Mouse (Mus musculus) midbrain, embryonic 12.5 days (tissue): ENCODE measurements at regions not wholly inside any gene's neighbourhood (a gene's known extent, or its start where the extent isn't known, plus 50 kb on each side); places are given as distances from the start of the nearest gene placed in this dataset.

Experiments
- ATAC-seq: fragments of 200-750 bp; cut with Nextera tagmentation; 2 replicates; pipeline ENCODE4 v1.8.0; 2017; ENCODE audit warnings: low read depth, moderate TSS enrichment, moderate library complexity; ENCODE audit not compliant: low FRiP score
- H3K27ac ChIP-seq: fragments of 300-500 bp; sonication (generic); replicated peaks from 2 replicates; pipeline ENCODE4 v1.5.1; 2016; ENCODE audit warnings: mild to moderate bottlenecking
- H3K27me3 ChIP-seq: fragments of 300-500 bp; sonication (generic); 2 replicates; pipeline ENCODE4 v1.6.1; 2016; ENCODE audit warnings: mild to moderate bottlenecking
- H3K36me3 ChIP-seq: fragments of 300-500 bp; sonication (generic); 2 replicates; pipeline ENCODE4 v1.6.1; 2016
- H3K4me1 ChIP-seq: fragments of 300-500 bp; sonication (generic); 2 replicates; pipeline ENCODE4 v1.6.1; 2016
- H3K4me2 ChIP-seq: fragments of 300-500 bp; sonication (generic); replicated peaks from 2 replicates; pipeline ENCODE4 v1.6.1; 2016; ENCODE audit warnings: mild to moderate bottlenecking, moderate library complexity
- H3K4me3 ChIP-seq: fragments of 300-500 bp; sonication (generic); 2 replicates; pipeline ENCODE4 v1.5.1; 2016; ENCODE audit warnings: mild to moderate bottlenecking
- H3K9ac ChIP-seq: fragments of 300-500 bp; sonication (generic); replicated peaks from 2 replicates; pipeline ENCODE4 v1.6.1; 2016; ENCODE audit warnings: mild to moderate bottlenecking, moderate library complexity
- H3K9me3 ChIP-seq: fragments of 300-500 bp; sonication (generic); 2 replicates; pipeline ENCODE4 v1.6.1; 2016; ENCODE audit warnings: mild to moderate bottlenecking
- WGBS: fragments of 180-500 bp; shearing (Covaris S2); methylation state at CpG from one replicate; pipeline ENCODE4 v1.1.7; 2016; 5-methylcytosine and 5-hydroxymethylcytosine counted together

DNA sequence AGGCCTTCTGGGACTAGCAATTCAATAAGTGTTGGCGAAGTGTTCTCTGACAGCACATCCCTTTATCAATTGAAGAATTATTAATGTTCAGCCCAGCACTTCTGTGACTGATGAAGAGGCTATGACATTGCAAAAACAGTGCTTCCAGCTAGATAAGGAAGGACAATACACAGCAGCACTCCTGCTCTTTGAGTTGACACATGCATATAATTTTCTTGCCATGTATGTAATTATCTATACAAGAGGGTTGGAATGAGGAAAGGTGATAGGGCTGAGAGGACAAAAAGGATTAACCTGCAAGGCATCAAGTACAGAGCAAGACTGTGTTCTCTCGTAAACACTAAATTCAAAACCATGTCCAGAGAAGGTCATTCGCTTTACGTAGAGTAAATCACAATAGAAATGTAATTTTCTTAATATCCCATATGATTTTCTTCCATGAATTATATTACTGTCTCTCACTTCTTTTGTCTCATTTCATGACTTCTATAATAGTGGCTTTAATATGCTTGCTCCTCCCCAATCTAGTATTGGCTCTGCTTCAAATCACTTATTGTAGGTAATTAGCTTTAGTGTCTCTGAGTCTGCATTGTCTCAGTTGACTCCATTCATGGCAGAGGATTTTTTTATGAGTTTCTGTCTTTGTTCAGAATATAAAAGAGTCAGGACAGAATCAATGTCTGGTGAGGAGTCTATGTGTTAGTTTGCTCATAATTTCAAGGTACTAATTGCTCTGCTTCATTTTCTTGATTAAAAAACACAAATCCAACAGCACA lies 460.9 kb downstream of the Slco4c1 start:
- H3K9ac ChIP-seq: no peak overlapping the region
- no peaks in the 10 kb centered on the region for H3K9me3 ChIP-seq
- no peaks in the 10 kb centered on the region for H3K36me3 ChIP-seq
- WGBS: 81% methylated on average over 4 of the region's 4 CpGs
- peak; percentile 34; the same call in 1 of the 2 replicates for ATAC-seq
- no peak overlapping the region for H3K4me2 ChIP-seq
- no peaks in the 10 kb centered on the region for H3K4me1 ChIP-seq
- no peak overlapping the region for H3K4me3 ChIP-seq
- H3K27me3 ChIP-seq: no peaks in the 10 kb centered on the region
- H3K27ac ChIP-seq: no peak overlapping the region

DNA sequence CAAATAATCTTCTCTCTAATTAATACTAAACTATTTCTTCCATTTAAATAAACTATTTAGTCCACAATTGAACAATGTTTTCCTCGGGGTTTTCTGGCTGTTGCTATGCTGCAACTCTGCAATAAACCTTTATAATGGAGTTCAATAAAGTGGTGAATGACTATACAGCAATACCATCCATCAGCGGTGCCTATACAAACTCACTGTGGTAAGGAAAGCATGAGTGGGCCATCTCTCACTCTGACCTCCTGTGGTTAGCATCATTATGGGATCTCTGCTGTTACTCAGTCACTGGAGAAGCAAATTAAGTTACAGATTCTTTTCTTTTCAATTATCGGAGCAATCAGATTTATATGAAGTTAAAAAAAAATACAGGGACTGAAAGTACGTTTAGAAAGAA lies 474.0 kb downstream of the Slco4c1 start:
- ATAC-seq: no peak
- Histone ChIP-seq H3K4me3 (no peak overlapping the region), H3K27ac (no peak overlapping the region), H3K27me3 (no peaks in the 10 kb centered on the region), H3K9ac (no peak overlapping the region), H3K9me3 (no peaks in the 10 kb centered on the region), H3K4me1 (no peaks in the 10 kb centered on the region), H3K36me3 (no peaks in the 10 kb centered on the region), H3K4me2 (no peak overlapping the region)
- 83% methylated on average over 4 of the region's 4 CpGs for WGBS

DNA sequence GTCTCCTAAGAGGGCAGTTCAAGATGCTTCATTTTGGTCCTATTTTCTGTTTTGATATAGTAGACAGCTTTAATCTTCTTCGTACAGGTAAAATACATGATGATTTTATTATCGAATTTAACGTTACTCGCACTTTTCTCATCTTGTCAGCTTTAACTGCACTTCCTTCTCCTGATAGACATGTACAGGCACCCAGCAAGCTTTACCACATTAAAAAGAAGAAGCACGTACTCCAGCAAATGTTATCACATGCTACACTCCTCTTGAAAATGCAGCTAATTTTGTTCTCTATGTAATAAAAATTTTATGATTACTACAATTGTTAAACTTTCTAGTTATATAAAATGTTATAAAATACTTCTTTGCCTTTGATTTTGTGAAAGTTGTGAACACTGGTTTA lies 483.6 kb downstream of the Slco4c1 start:
- Histone ChIP-seq H3K27ac (no peak overlapping the region), H3K4me3 (no peak overlapping the region), H3K9me3 (no peaks in the 10 kb centered on the region), H3K4me2 (no peak overlapping the region), H3K36me3 (no peaks in the 10 kb centered on the region), H3K9ac (no peak overlapping the region), H3K4me1 (no peaks in the 10 kb centered on the region), H3K27me3 (no peaks in the 10 kb centered on the region)
- no peak for ATAC-seq
- WGBS: 94% methylated on average over 5 of the region's 5 CpGs

DNA sequence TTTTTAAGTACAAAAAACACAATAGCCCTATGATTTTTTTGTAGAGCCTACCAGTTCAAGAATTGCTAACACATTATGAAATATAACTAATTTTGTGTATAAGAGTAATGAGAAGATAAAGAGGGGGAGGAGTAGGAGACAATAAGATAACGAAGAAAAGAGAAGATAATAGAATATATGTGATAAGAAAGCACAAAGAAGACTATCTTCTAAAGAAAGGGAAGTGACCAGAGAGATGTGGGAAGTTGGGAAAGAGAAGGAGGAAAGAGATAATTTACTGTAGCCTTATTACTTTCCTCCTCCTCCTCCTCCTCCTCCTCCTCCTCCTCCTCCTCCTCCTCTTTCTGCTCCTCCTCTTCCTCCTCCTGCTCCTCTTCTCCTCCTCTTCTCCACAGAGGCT lies 486.1 kb downstream of the Slco4c1 start:
- Histone ChIP-seq H3K9me3 (no peaks in the 10 kb centered on the region), H3K4me1 (no peaks in the 10 kb centered on the region), H3K36me3 (no peaks in the 10 kb centered on the region), H3K4me2 (no peak overlapping the region), H3K4me3 (no peak overlapping the region), H3K9ac (no peak overlapping the region), H3K27me3 (no peaks in the 10 kb centered on the region), H3K27ac (no peak overlapping the region)
- ATAC-seq: no peak
- 91% methylated on average over 1 of the region's 1 CpGs for WGBS

DNA sequence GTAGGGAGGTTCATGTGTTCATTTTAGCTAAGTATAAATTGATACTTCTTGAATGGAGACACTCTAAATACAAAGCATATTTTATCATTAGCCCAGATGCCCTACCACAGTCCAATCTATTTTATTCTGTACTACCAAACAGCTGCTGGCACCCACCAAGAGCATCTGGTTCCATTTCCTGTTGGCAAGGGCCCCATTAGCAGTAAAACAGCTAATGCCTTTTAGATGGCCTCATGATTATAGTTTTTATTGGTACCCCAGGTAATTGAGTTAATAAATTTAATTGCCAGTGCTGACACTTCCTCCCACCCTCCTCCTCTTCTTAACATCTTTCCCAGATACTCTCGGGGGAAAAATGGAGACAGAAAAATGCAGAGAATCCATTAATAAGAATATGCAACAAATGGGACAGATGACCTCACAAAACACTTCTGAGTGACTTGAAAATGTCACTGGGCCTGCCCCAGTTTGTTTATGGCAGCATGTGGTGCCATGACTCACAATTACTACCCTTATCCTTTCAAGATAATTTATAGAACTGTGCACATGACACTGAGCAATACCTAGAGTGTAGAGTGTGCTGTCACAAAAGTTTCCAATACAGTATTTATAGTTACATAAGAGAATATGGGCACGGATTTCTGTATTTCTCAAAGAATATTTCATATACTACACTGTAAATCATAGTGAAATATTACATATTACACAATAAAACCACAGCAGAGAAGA lies 509.1 kb downstream of the Slco4c1 start:
- no peak for ATAC-seq
- no peaks in the 10 kb centered on the region for H3K27me3 ChIP-seq
- WGBS: 70% methylated on average over 2 of the region's 2 CpGs

DNA sequence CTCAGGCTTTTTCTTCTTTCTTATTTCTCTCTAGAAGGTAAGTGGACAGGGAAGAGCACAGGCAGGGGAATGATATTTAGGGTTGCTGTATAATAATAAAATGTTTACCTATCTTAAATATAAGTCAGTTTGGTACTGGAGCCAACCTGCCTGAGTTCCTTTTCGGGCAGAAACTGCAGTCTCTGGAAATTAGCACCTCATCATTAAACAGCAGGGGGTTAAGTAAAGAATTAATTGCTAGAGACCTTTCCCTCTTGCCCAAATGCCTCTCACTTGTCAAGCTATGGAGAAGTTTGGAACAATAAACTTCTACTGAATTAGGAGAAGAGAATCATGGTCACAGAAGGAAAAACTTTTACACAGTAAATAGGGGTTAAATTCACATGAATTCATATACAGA lies 524.7 kb downstream of the Slco4c1 start:
- Histone ChIP-seq H3K27me3 (no peaks in the 10 kb centered on the region), H3K9ac (no peak overlapping the region), H3K4me2 (no peak overlapping the region), H3K36me3 (no peaks in the 10 kb centered on the region), H3K27ac (no peak overlapping the region), H3K9me3 (no peaks in the 10 kb centered on the region), H3K4me3 (no peak overlapping the region), H3K4me1 (no peaks in the 10 kb centered on the region)
- ATAC-seq: no peak
- WGBS: 58% methylated on average over 1 of the region's 1 CpGs

More for the DNA sequence above, 509.1 kb downstream of the Slco4c1 start:
- Histone ChIP-seq H3K9ac (no peak overlapping the region), H3K27ac (no peak overlapping the region), H3K9me3 (no peaks in the 10 kb centered on the region), H3K36me3 (no peaks in the 10 kb centered on the region), H3K4me3 (no peak overlapping the region), H3K4me2 (no peak overlapping the region), H3K4me1 (no peaks in the 10 kb centered on the region)

DNA sequence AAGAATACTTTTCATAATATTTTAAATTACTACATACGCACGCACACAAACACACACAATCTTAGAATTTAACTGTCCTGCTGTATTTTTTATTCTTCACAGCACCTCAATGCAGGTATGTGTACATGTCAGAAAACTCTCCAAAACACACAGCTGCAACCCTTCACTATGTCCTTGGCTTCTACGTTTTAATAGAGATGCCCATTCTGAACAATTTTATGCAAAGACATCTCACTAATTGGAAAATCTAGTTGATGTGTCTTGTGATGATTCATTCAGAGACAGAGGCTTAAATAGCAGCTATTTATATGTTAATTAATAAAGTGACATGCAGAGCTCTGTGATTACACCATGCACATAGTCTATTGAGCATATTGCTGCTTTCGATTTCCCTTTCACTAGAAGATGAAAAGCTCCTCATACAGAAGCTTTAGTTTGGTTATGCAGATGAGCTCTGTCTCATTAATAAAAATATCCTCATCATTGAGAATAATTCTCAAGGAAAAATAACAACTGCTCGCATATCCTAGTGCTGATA lies 525.4 kb downstream of the Slco4c1 start:
- ATAC-seq: peak; percentile 83
- no peaks in the 10 kb centered on the region for H3K27me3 ChIP-seq
- H3K4me3 ChIP-seq: no peak overlapping the region
- WGBS: 60% methylated on average over 5 of the region's 5 CpGs
- H3K27ac ChIP-seq: no peak overlapping the region
- no peaks in the 10 kb centered on the region for H3K9me3 ChIP-seq
- no peak overlapping the region for H3K4me2 ChIP-seq
- no peaks in the 10 kb centered on the region for H3K4me1 ChIP-seq
- H3K9ac ChIP-seq: no peak overlapping the region
- no peaks in the 10 kb centered on the region for H3K36me3 ChIP-seq

DNA sequence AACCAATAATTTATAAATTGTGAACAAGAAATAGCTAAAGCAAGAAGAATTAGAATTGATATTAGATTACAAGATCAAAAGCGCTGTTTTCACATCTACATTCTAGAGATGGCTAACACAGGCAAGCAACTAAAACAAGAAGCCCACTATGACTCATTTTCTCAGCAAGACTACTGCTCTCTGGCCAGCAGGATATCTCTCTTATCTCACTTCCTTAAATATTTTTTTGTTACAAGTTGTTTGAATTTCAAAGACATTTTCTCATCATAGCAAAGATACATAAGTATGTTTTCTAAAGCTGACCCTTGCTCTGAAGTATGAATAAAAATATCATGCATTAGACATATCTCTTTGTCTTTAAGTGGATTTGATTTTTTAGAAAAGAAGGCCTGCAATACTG lies 556.2 kb downstream of the Slco4c1 start:
- H3K36me3 ChIP-seq: no peaks in the 10 kb centered on the region
- H3K4me2 ChIP-seq: no peak overlapping the region
- no peaks in the 10 kb centered on the region for H3K4me1 ChIP-seq
- no peak overlapping the region for H3K9ac ChIP-seq
- H3K27ac ChIP-seq: no peak overlapping the region
- no peaks in the 10 kb centered on the region for H3K27me3 ChIP-seq
- 93% methylated on average over 1 of the region's 1 CpGs for WGBS
- no peak for ATAC-seq
- no peaks in the 10 kb centered on the region for H3K9me3 ChIP-seq
- no peak overlapping the region for H3K4me3 ChIP-seq

DNA sequence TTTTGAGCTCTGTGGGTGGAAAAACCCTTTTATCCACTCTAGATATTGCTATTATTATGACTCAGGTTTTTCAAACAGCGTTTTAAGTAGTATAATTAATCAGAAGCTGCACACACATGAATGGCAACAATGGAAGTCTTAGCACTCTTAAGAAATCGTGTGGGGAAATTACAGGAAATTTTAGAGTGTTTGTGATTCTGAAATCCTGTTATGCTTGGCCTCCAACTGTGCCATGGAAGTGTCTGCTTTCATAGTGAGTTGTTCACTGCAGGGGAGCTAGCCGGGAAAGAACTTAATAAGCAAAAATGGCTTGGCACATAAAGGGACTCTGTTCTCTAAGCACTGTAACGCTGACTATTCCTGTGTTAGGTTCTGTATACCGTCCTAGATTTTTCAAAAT lies 570.7 kb downstream of the Slco4c1 start:
- no peaks in the 10 kb centered on the region for H3K27me3 ChIP-seq
- no peaks in the 10 kb centered on the region for H3K4me1 ChIP-seq
- 37% methylated on average over 5 of the region's 5 CpGs for WGBS
- H3K36me3 ChIP-seq: no peaks in the 10 kb centered on the region
- no peak overlapping the region for H3K4me3 ChIP-seq
- no peak overlapping the region for H3K27ac ChIP-seq
- no peak overlapping the region for H3K4me2 ChIP-seq
- ATAC-seq: peak; percentile 65; the same call in 1 of the 2 replicates
- no peak overlapping the region for H3K9ac ChIP-seq
- no peaks in the 10 kb centered on the region for H3K9me3 ChIP-seq

DNA sequence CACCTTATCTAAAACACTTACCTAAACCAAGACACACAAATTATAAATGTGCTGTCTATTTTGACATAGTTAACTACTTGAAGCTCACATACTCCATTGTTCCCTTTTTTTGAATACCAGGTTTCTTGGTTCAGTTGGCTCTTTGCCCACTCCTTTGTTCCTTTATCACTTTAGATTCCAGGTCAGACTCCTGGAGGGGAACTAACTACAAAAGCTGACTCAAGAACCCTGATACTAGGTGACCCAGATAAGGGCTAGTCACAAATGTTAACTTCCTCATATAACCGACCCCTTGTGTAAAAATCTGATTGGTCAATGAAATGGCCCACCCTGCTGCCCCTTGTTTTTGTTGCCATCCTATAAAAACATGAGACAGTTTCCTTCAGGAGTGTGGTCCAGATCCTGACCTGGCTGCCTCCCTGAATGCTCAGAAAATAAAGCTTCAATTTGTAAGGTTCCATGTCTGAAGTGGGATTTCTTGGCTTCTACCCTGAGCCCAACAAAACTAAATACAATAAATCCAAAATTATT lies 593.9 kb downstream of the Slco4c1 start:
- no peak overlapping the region for H3K4me2 ChIP-seq
- ATAC-seq: no peak
- no peaks in the 10 kb centered on the region for H3K36me3 ChIP-seq
- no peaks in the 10 kb centered on the region for H3K27me3 ChIP-seq
- H3K4me1 ChIP-seq: no peaks in the 10 kb centered on the region
- H3K27ac ChIP-seq: no peak overlapping the region
- 73% methylated on average over 1 of the region's 1 CpGs for WGBS
- no peak overlapping the region for H3K4me3 ChIP-seq
- H3K9ac ChIP-seq: no peak overlapping the region
- H3K9me3 ChIP-seq: no peaks in the 10 kb centered on the region

DNA sequence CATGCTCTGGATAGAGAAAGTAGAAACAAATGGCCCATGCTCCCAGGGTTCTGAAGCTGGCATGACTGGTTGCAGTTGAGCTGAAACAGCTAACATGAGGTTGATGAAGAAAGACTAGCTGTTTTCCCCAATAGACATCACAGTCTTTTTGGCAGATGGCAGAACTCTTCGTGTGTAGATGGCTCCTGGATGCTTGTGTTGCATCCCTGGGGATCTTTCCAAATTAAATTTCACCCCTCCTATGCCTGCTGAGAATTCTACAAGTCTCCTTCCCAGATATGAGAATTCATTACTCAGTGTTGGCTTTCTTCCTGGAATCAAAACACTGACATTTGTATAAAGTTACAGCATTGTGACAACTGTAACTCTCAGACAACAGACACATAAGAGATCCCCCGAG lies 595.3 kb downstream of the Slco4c1 start:
- no peak for ATAC-seq
- WGBS: 75% methylated on average over 2 of the region's 2 CpGs

More for the DNA sequence above, 595.3 kb downstream of the Slco4c1 start:
- no peaks in the 10 kb centered on the region for H3K4me1 ChIP-seq
- H3K9ac ChIP-seq: no peak overlapping the region
- no peaks in the 10 kb centered on the region for H3K9me3 ChIP-seq
- no peak overlapping the region for H3K4me3 ChIP-seq
- H3K27ac ChIP-seq: no peak overlapping the region
- H3K36me3 ChIP-seq: no peaks in the 10 kb centered on the region
- H3K27me3 ChIP-seq: no peaks in the 10 kb centered on the region
- no peak overlapping the region for H3K4me2 ChIP-seq
